Mouse (Mus musculus): ENCODE results near the gene Nckap5l.

Gene Nckap5l

GRCm38 (mm10) chr15:99457606-99458401 is at the start of gene Nckap5l:
Nckap5l (minus strand) TSS chr15:99457748.
- DNase-seq (ENCODE audit: low read depth, low spot score): peak; percentile 84

- no peak for DNase-seq (ENCODE audit: low read depth, low spot score)
Observed at GRCm38 (mm10) chr15:99505324-99506095, 48.0 kb upstream of the Nckap5l start.

- no peak for DNase-seq (ENCODE audit: low read depth, low spot score)
Observed at GRCm38 (mm10) chr15:99503256-99503655, 45.7 kb upstream of the Nckap5l start.

GRCm38 (mm10) chr15:99502311-99502831 is 44.8 kb upstream of the Nckap5l start:
- DNase-seq (ENCODE audit: low read depth, low spot score): no peak

- DNase-seq (ENCODE audit: low read depth, low spot score): peak; percentile 52
Observed at GRCm38 (mm10) chr15:99501292-99502260, 44.0 kb upstream of the Nckap5l start.

GRCm38 (mm10) chr15:99500320-99500719 is 42.8 kb upstream of the Nckap5l start:
- no peak for DNase-seq (ENCODE audit: low read depth, low spot score)

GRCm38 (mm10) chr15:99499726-99500125 is 42.2 kb upstream of the Nckap5l start:
- no peak for DNase-seq (ENCODE audit: low read depth, low spot score)

GRCm38 (mm10) chr15:99498781-99499180 is 41.2 kb upstream of the Nckap5l start:
- DNase-seq (ENCODE audit: low read depth, low spot score): no peak

GRCm38 (mm10) chr15:99498356-99498755 is 40.8 kb upstream of the Nckap5l start:
- DNase-seq (ENCODE audit: low read depth, low spot score): no peak

- peak; percentile 83 for DNase-seq (ENCODE audit: low read depth, low spot score)
Observed at GRCm38 (mm10) chr15:99497527-99498242, 40.1 kb upstream of the Nckap5l start.

- peak; percentile 79 for DNase-seq (ENCODE audit: low read depth, low spot score)
Observed at GRCm38 (mm10) chr15:99497061-99497460, 39.5 kb upstream of the Nckap5l start.

- DNase-seq (ENCODE audit: low read depth, low spot score): no peak
Observed at GRCm38 (mm10) chr15:99484745-99485144, 27.2 kb upstream of the Nckap5l start.

- DNase-seq (ENCODE audit: low read depth, low spot score): no peak
Observed at GRCm38 (mm10) chr15:99475814-99476213, 18.3 kb upstream of the Nckap5l start.

- no peak for DNase-seq (ENCODE audit: low read depth, low spot score)
Observed at GRCm38 (mm10) chr15:99474576-99474926, 17.0 kb upstream of the Nckap5l start, which contains the start of gene Bcdin3d. Bcdin3d (minus strand) TSS chr15:99474730.

- DNase-seq (ENCODE audit: low read depth, low spot score): no peak
Observed at GRCm38 (mm10) chr15:99473801-99474575, 16.4 kb upstream of the Nckap5l start.

- DNase-seq (ENCODE audit: low read depth, low spot score): no peak
Observed at GRCm38 (mm10) chr15:99472972-99473371, 15.4 kb upstream of the Nckap5l start.

- DNase-seq (ENCODE audit: low read depth, low spot score): no peak
Observed at GRCm38 (mm10) chr15:99471677-99472063, 14.1 kb upstream of the Nckap5l start.

GRCm38 (mm10) chr15:99470971-99471676 is 13.6 kb upstream of the Nckap5l start:
- DNase-seq (ENCODE audit: low read depth, low spot score): no peak

- DNase-seq (ENCODE audit: low read depth, low spot score): no peak
Observed at GRCm38 (mm10) chr15:99470224-99470761, 12.7 kb upstream of the Nckap5l start.
